Mouse (Mus musculus) adrenal gland, adult 10 weeks (tissue): ENCODE measurements around the gene Vmn1r172. TPM values are rescaled to one million over a fixed set of nuclear protein-coding genes. Genes with fewer than 3 reads are reported as not detected.

ENCODE experiments used
- polyA plus RNA-seq: library from polyadenylated mRNA; stranded (reverse); fragments of 350-450 nt; fragmentation: Illumina TruSeq; extraction: RNeasy Lipid Tissue Mini Kit (QIAGEN cat#74804); gene quantifications from one replicate; pipeline ENCODE4 v1.2.3, GENCODE M21; 2014; ENCODE audit warnings: low read depth, low replicate concordance

Gene Vmn1r172
- not detected for polyA plus RNA-seq

GRCm38 (mm10) chr7:23658016-23658415, at the start of gene Vmn1r172:
Vmn1r172 (plus strand) TSS chr7:23658316.

GRCm38 (mm10) chr7:23630422-23630821, 27.7 kb upstream of the Vmn1r172 start, which contains the start of gene Vmn1r171:
Vmn1r171 (plus strand) TSS chr7:23630722.

GRCm38 (mm10) chr7:23700403-23700802, 42.3 kb downstream of the Vmn1r172 start, which contains the start of gene Vmn1r173:
Vmn1r173 (plus strand) TSS chr7:23700703.

Other genes with a start within 250 kb of the Vmn1r172 start
- not detected for gene Vmn1r167, start 151.1 kb upstream of the Vmn1r172 start, polyA plus RNA-seq
- not detected for gene Vmn1r168, start 118.6 kb upstream of the Vmn1r172 start, polyA plus RNA-seq
- not detected for gene Vmn1r169, start 82.8 kb upstream of the Vmn1r172 start, polyA plus RNA-seq
- not detected for gene Vmn1r170, start 52.1 kb upstream of the Vmn1r172 start, polyA plus RNA-seq
- gene Vmn1r171, start 27.6 kb upstream of the Vmn1r172 start, polyA plus RNA-seq: not detected
- gene Vmn1r173, start 42.4 kb downstream of the Vmn1r172 start, polyA plus RNA-seq: not detected
- not detected for gene Vmn1r174, start 94.0 kb downstream of the Vmn1r172 start, polyA plus RNA-seq
- gene Vmn1r175, start 152.3 kb downstream of the Vmn1r172 start, polyA plus RNA-seq: not detected
- gene Vmn1r176, start 179.1 kb downstream of the Vmn1r172 start, polyA plus RNA-seq: not detected
- gene Vmn1r177, start 208.1 kb downstream of the Vmn1r172 start, polyA plus RNA-seq: not detected
- gene Vmn1r178, start 233.7 kb downstream of the Vmn1r172 start, polyA plus RNA-seq: not detected